Mouse (Mus musculus) myocyte (in vitro differentiated cells): ENCODE data around the gene Gpr152.

Experiments
- MAX ChIP-seq: IDR thresholded peaks from one replicate; pipeline ENCODE4 v1.6.1; 2011; ENCODE audit warnings: low read depth, mild to moderate bottlenecking, control low read depth
- MYOD1 ChIP-seq, 3 experiments: IDR thresholded peaks; one replicate each; pipeline ENCODE4 v1.6.1; 2011; ENCODE audit warnings: control low read depth in 2 of 3, low read depth in 2 of 3, mild to moderate bottlenecking in 2 of 3, moderate library complexity in 1 of 3; ENCODE audit not compliant: insufficient read length in 2 of 3, control insufficient read depth in 1 of 3
- POLR2A ChIP-seq: IDR thresholded peaks from one replicate; pipeline ENCODE4 v1.6.1; 2011; ENCODE audit warnings: low read depth, mild to moderate bottlenecking, control low read depth, moderate library complexity; ENCODE audit not compliant: insufficient read length
- TCF12 ChIP-seq: IDR thresholded peaks from one replicate; pipeline ENCODE4 v1.6.1; 2011; ENCODE audit warnings: mild to moderate bottlenecking, control low read depth; ENCODE audit not compliant: poor library complexity, insufficient read depth, severe bottlenecking

- TF ChIP-seq TCF12, result no peak
- TF ChIP-seq MYOD1 (IDR thresholded peaks at IDR 0.05; ENCODE audit: control insufficient read depth in 1 of 3, insufficient read length in 2 of 3, low read depth in 2 of 3), result peak in 2 of 3 experiments; percentile 57 to 85
- TF ChIP-seq POLR2A, result peak; percentile 86
- no peak for TF ChIP-seq MAX
Observed at GRCm38 (mm10) chr19:4169378-4169784, 29.8 kb downstream of the Gpr152 start.
